Mouse (Mus musculus) forebrain, embryonic 13.5 days (tissue): Measurements from ENCODE around the gene Ntrk3. TPM values are rescaled to one million over a fixed set of nuclear protein-coding genes. Genes with fewer than 3 reads are reported as not detected.

Source experiments
- ATAC-seq: fragments of 200-750 bp; cut with Nextera tagmentation; 2 replicates; pipeline ENCODE4 v1.8.0; 2017
- H3K27ac ChIP-seq: fragments of 300-500 bp; sonication (generic); 2 replicates; pipeline ENCODE4 v1.5.1; 2015; ENCODE audit warnings: inconsistent platforms, mild to moderate bottlenecking, moderate library complexity
- H3K27me3 ChIP-seq: fragments of 300-500 bp; sonication (generic); 2 replicates; pipeline ENCODE4 v1.6.1; 2015; ENCODE audit warnings: mild to moderate bottlenecking, inconsistent platforms
- H3K36me3 ChIP-seq: fragments of 300-500 bp; sonication (generic); 2 replicates; pipeline ENCODE4 v1.6.1; 2015; ENCODE audit warnings: mild to moderate bottlenecking, inconsistent platforms; ENCODE audit not compliant: poor library complexity, severe bottlenecking
- H3K4me1 ChIP-seq: fragments of 300-500 bp; sonication (generic); 2 replicates; pipeline ENCODE4 v1.6.1; 2015; ENCODE audit warnings: inconsistent platforms
- H3K4me2 ChIP-seq: fragments of 300-500 bp; sonication (generic); 2 replicates; pipeline ENCODE4 v1.6.1; 2015; ENCODE audit warnings: inconsistent platforms, mild to moderate bottlenecking, moderate library complexity
- H3K4me3 ChIP-seq: fragments of 300-500 bp; sonication (generic); 2 replicates; pipeline ENCODE4 v1.5.1; 2015; ENCODE audit warnings: mild to moderate bottlenecking, inconsistent platforms
- H3K9ac ChIP-seq: fragments of 300-500 bp; sonication (generic); 2 replicates; pipeline ENCODE4 v1.6.1; 2015; ENCODE audit warnings: mild to moderate bottlenecking, inconsistent platforms
- H3K9me3 ChIP-seq: fragments of 300-500 bp; sonication (generic); replicated peaks from 2 replicates; pipeline ENCODE4 v1.6.1; 2016; ENCODE audit warnings: inconsistent platforms
- WGBS: fragments of 180-500 bp; shearing (Covaris S2); methylation state at CpG from one replicate; pipeline ENCODE4 v1.1.7; 2015; 5-methylcytosine and 5-hydroxymethylcytosine counted together
- polyA plus RNA-seq: library from polyadenylated mRNA; unstranded; fragments of >200 nt; fragmentation: Nextera tagmentation; extraction: Ambion mirVana; gene quantifications from 2 replicates; pipeline ENCODE4 v1.2.1, GENCODE M21; 2015

Ntrk3 gene
- polyA plus RNA-seq, 1 experiment from 2014 or later = 16.6 TPM

GRCm38 (mm10) chr7:78584936-78585335, 152.9 kb downstream of the Ntrk3 start:
- H3K27me3 ChIP-seq = peaks cover 13% of the 10 kb centered on the region
- H3K27ac ChIP-seq = no peak overlapping the region
- no peak overlapping the region for H3K4me3 ChIP-seq
- no peaks in the 10 kb centered on the region for H3K9me3 ChIP-seq
- no peak overlapping the region for H3K9ac ChIP-seq
- 82% methylated on average over 2 of the region's 2 CpGs for WGBS
- H3K4me2 ChIP-seq = no peak overlapping the region
- H3K4me1 ChIP-seq = peaks cover 1% of the 10 kb centered on the region; the same call in 1 of the 2 replicates
- no peaks in the 10 kb centered on the region for H3K36me3 ChIP-seq
- ATAC-seq = no peak

- 0 out of 2 replicates have a peak, but pooled peaks have one; percentile 14 for ATAC-seq
- H3K9ac ChIP-seq = no peak overlapping the region
- H3K36me3 ChIP-seq = no peaks in the 10 kb centered on the region
- WGBS = 8% methylated on average over 3 of the region's 3 CpGs
- peaks cover 13% of the 10 kb centered on the region for H3K27me3 ChIP-seq
- no peak overlapping the region for H3K4me3 ChIP-seq
- H3K4me2 ChIP-seq = no peak overlapping the region
- H3K27ac ChIP-seq = no peak overlapping the region
- H3K4me1 ChIP-seq = peaks cover 6% of the 10 kb centered on the region
- no peaks in the 10 kb centered on the region for H3K9me3 ChIP-seq
These were observed 153.3 kb downstream of the Ntrk3 start for GRCm38 (mm10) chr7:78584499-78584898.

GRCm38 (mm10) chr7:78583678-78584077, 154.1 kb downstream of the Ntrk3 start:
- no peak for ATAC-seq
- Histone ChIP-seq H3K4me1 (peaks cover 11% of the 10 kb centered on the region), H3K9ac (no peak overlapping the region), H3K4me2 (no peak overlapping the region), H3K27me3 (peaks cover 13% of the 10 kb centered on the region), H3K27ac (no peak overlapping the region), H3K36me3 (no peaks in the 10 kb centered on the region), H3K9me3 (no peaks in the 10 kb centered on the region), H3K4me3 (no peak overlapping the region)
- 65% methylated on average over 6 of the region's 6 CpGs for WGBS

GRCm38 (mm10) chr7:78581341-78581740, 156.5 kb downstream of the Ntrk3 start:
- H3K4me2 ChIP-seq = no peak overlapping the region
- H3K27me3 ChIP-seq = peaks cover 13% of the 10 kb centered on the region
- 69% methylated on average over 1 of the region's 1 CpGs for WGBS
- ATAC-seq = no peak
- H3K36me3 ChIP-seq = no peaks in the 10 kb centered on the region
- no peak overlapping the region for H3K9ac ChIP-seq
- no peak overlapping the region for H3K27ac ChIP-seq
- H3K4me3 ChIP-seq = no peak overlapping the region
- H3K9me3 ChIP-seq = no peaks in the 10 kb centered on the region
- peaks cover 19% of the 10 kb centered on the region for H3K4me1 ChIP-seq

GRCm38 (mm10) chr7:78579461-78580234, 158.2 kb downstream of the Ntrk3 start:
- H3K4me3 ChIP-seq = peak overlapping the region; percentile 69
- no peaks in the 10 kb centered on the region for H3K9me3 ChIP-seq
- peak overlapping the region; percentile 88 for H3K4me2 ChIP-seq
- peaks cover 13% of the 10 kb centered on the region for H3K27me3 ChIP-seq
- no peak overlapping the region for H3K27ac ChIP-seq
- H3K9ac ChIP-seq = peak overlapping the region; percentile 80
- peaks cover 36% of the 10 kb centered on the region for H3K4me1 ChIP-seq
- no peaks in the 10 kb centered on the region for H3K36me3 ChIP-seq
- no peak for ATAC-seq
- WGBS = 1% methylated on average over 13 of the region's 13 CpGs

- Histone ChIP-seq H3K36me3 (no peaks in the 10 kb centered on the region), H3K4me2 (peak overlapping the region; percentile 88), H3K27ac (peak overlapping the region; percentile 83), H3K9me3 (no peaks in the 10 kb centered on the region), H3K4me3 (peak overlapping the region; percentile 69), H3K27me3 (peaks cover 13% of the 10 kb centered on the region), H3K4me1 (peaks cover 42% of the 10 kb centered on the region), H3K9ac (peak overlapping the region; percentile 80)
- under 1% methylated on average over 60 of the region's 66 CpGs for WGBS
- ATAC-seq = peak; percentile 41
These were observed 159.1 kb downstream of the Ntrk3 start for GRCm38 (mm10) chr7:78578461-78579359.

- Histone ChIP-seq H3K27me3 (peaks cover 13% of the 10 kb centered on the region), H3K9ac (peak overlapping the region; percentile 80), H3K4me2 (peak overlapping the region; percentile 88), H3K9me3 (no peaks in the 10 kb centered on the region), H3K27ac (peak overlapping the region; percentile 83), H3K4me3 (peak overlapping the region; percentile 69), H3K4me1 (peaks cover 42% of the 10 kb centered on the region), H3K36me3 (no peaks in the 10 kb centered on the region)
- WGBS = 0% methylated on average over 15 of the region's 23 CpGs
- ATAC-seq = peak; percentile 75
These were observed 159.7 kb downstream of the Ntrk3 start for GRCm38 (mm10) chr7:78578111-78578460.

GRCm38 (mm10) chr7:78577462-78578110, 160.2 kb downstream of the Ntrk3 start:
- H3K27ac ChIP-seq = peak overlapping the region; percentile 83
- H3K4me2 ChIP-seq = peak overlapping the region; percentile 88
- H3K4me3 ChIP-seq = peak overlapping the region; percentile 69
- peak; percentile 67 for ATAC-seq
- peak overlapping the region; percentile 80 for H3K9ac ChIP-seq
- no peaks in the 10 kb centered on the region for H3K36me3 ChIP-seq
- H3K9me3 ChIP-seq = no peaks in the 10 kb centered on the region
- under 1% methylated on average over 49 of the region's 49 CpGs for WGBS
- H3K4me1 ChIP-seq = peaks cover 42% of the 10 kb centered on the region
- peaks cover 13% of the 10 kb centered on the region for H3K27me3 ChIP-seq

GRCm38 (mm10) chr7:78576706-78577461, 160.9 kb downstream of the Ntrk3 start:
- peak overlapping the region; percentile 80 for H3K9ac ChIP-seq
- H3K4me2 ChIP-seq = peak overlapping the region; percentile 88
- peak overlapping the region; percentile 69 for H3K4me3 ChIP-seq
- H3K36me3 ChIP-seq = no peaks in the 10 kb centered on the region
- H3K9me3 ChIP-seq = no peaks in the 10 kb centered on the region
- peak overlapping the region; percentile 83 for H3K27ac ChIP-seq
- under 1% methylated on average over 35 of the region's 35 CpGs for WGBS
- H3K4me1 ChIP-seq = peaks cover 42% of the 10 kb centered on the region
- peaks cover 13% of the 10 kb centered on the region for H3K27me3 ChIP-seq
- peak; percentile 69 for ATAC-seq

- Histone ChIP-seq H3K4me2 (peak overlapping the region; percentile 88), H3K9ac (peak overlapping the region; percentile 80), H3K4me3 (peak overlapping the region; percentile 69), H3K36me3 (no peaks in the 10 kb centered on the region), H3K9me3 (no peaks in the 10 kb centered on the region), H3K4me1 (peaks cover 42% of the 10 kb centered on the region), H3K27ac (no peak overlapping the region), H3K27me3 (peaks cover 9% of the 10 kb centered on the region)
- WGBS = 20% methylated on average over 5 of the region's 5 CpGs
- ATAC-seq = no peak
These were observed 161.6 kb downstream of the Ntrk3 start for GRCm38 (mm10) chr7:78576169-78576568.

GRCm38 (mm10) chr7:78575556-78575955, 162.3 kb downstream of the Ntrk3 start:
- ATAC-seq = no peak
- WGBS = 13% methylated on average over 3 of the region's 3 CpGs
- peak overlapping the region; percentile 88 for H3K4me2 ChIP-seq
- H3K4me3 ChIP-seq = peak overlapping the region; percentile 69
- peak overlapping the region; percentile 80 for H3K9ac ChIP-seq
- no peaks in the 10 kb centered on the region for H3K9me3 ChIP-seq
- no peaks in the 10 kb centered on the region for H3K36me3 ChIP-seq
- H3K4me1 ChIP-seq = peaks cover 42% of the 10 kb centered on the region
- no peak overlapping the region for H3K27ac ChIP-seq
- H3K27me3 ChIP-seq = peaks cover 2% of the 10 kb centered on the region
